Mouse (Mus musculus): ENCODE measurements around the gene Zbtb9.

GRCm38 (mm10) chr17:26994410-26994809, 21.4 kb downstream of the Zbtb9 start:
- no peak for TF ChIP-seq ZNF384 (IDR thresholded peaks at IDR 0.05; ENCODE audit: low read depth, low read length)
- no peak for TF ChIP-seq MAFK (IDR thresholded peaks at IDR 0.05; ENCODE audit: insufficient read depth, low read depth, low read length)
- TF ChIP-seq HCFC1 (IDR thresholded peaks at IDR 0.05; ENCODE audit: borderline replicate concordance, insufficient read depth, low read length) = no peak
- TF ChIP-seq ZC3H11A (IDR thresholded peaks at IDR 0.05; ENCODE audit: borderline replicate concordance, low read depth, low read length) = no peak
- TF ChIP-seq CHD2 (IDR thresholded peaks at IDR 0.05; ENCODE audit: low read depth, low read length) = no peak

Data from ES-E14 (cell line).